Mouse (Mus musculus): ENCODE measurements around the gene Imp4. TPM values are rescaled to one million over a fixed set of nuclear protein-coding genes. Genes with fewer than 3 reads are reported as not detected.

Imp4 gene
- polyA plus RNA-seq, 1 experiment: 43.0 TPM

DNA sequence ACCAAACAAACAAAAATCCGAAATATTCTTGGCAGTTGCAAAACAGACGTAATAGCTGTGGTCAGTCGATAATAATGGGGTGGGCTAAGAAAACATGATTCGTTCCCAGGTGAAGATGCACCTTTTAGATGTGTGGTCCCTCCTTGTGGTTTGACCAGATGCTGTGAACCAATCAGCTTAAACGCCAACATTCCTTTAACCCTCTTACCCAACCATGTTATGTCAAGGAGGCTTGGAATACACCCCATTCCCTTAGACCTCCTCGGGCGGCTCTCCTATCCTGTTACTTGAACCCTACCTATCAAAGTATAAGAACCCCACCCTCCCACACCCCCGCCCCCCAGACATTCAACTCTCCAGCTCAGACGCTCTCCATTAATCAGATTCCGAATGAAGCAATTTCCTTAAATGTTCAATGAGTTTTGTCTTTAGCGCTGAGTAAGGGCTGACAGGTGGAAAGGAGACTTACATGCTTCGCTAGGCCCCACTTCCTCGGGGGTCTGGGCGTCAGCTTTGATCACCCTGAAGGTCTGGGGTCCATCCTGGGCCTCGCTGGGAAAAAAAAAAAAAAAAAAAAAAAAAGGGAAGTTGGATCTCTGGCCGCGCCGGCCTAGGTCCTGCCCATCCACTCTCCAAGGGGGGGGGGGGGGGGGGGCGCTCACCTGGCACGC is 1.1 kb upstream of the Imp4 start:
- Histone ChIP-seq H3K27ac (replicated peaks; ENCODE audit: low read depth, low read length) (no peak overlapping the region), H3K4me3 (ENCODE audit: insufficient read depth, low read depth, low read length) (peak overlapping the region; percentile 79), H3K4me1 (ENCODE audit: control insufficient read depth, insufficient read depth, insufficient read length, low read length) (peaks cover 9% of the 10 kb centered on the region)

DNA sequence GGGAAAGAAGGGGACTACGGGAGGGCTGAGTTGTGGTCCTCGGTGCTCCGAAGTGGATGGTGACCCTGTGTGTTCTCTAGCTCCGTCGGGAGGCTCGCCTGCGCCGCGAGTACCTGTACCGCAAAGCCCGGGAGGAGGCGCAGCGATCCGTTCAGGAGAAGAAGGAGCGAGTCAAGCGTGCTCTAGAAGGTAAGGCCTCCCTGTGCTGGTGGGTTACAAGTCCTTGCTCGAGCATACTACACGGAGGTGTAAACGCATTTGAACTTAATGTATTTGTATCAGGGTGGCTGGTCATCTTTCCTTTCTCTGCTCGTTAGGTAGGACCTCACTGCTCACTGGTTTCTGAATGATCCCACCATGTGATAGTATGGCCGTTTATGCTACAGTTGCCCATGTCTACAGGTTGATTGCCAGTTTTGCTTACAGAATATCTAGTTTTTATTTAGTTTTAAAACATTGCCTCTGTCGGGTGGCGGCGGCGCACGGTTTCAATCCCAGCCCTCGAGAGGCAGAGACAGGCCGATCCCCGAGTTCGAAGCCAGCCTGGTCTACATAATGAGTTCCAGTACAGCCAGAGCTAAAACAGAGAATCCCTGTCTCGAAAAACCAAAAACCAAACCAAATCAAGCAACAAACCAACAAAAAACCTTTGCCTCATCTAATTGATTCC is 445 bp downstream of the Imp4 start:
- H3K27ac ChIP-seq (replicated peaks; ENCODE audit: low read depth, low read length): peak overlapping the region; percentile 50
- peaks cover 5% of the 10 kb centered on the region for H3K4me1 ChIP-seq (ENCODE audit: control insufficient read depth, insufficient read depth, insufficient read length, low read length)
- peak overlapping the region; percentile 84 for H3K4me3 ChIP-seq (ENCODE audit: insufficient read depth, low read depth, low read length)

DNA sequence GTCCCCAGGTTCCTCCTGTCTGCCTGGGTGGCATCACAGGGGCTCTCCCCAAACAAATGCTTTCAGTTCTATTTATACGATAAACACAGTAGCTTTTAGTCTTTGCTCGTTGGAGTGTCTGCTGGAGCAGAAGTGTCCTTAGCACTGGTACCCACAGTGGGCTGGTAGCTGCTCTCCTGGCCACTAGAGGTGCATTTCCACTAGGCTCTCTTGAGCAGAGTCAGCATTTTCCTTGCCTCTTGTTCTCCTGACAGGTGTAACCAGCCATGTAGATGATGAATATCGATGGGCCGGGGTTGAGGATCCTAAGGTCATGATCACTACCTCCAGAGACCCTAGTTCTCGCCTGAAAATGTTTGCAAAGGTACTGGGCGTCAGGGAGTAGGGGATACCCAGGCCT is 3.5 kb downstream of the Imp4 start:
- Histone ChIP-seq H3K27ac (replicated peaks; ENCODE audit: low read depth, low read length) (no peak overlapping the region), H3K4me1 (ENCODE audit: control insufficient read depth, insufficient read depth, insufficient read length, low read length) (peaks cover 5% of the 10 kb centered on the region), H3K4me3 (ENCODE audit: insufficient read depth, low read depth, low read length) (no peak overlapping the region)

DNA sequence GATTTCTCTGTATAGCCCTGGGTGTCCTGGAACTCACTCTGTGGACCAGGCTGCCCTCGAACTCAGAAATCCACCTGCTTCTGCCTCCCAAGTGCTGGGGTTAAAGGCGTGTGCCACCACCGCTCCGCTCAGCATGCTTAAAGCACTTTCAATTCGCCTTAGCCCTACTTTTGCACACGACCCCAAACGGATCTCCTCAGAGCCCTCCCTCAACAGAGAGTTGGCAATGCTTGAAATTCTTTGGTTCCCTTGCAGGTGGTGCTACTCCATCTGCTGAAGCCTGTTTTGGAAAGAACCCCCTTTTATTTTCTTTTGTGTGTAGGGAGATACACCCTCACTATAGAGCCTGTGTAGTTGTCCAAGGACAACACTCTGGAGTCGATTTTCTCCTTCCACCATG is 18.8 kb downstream of the Imp4 start:
- Histone ChIP-seq H3K4me1 (ENCODE audit: control insufficient read depth, insufficient read depth, insufficient read length, low read length) (no peaks in the 10 kb centered on the region), H3K4me3 (ENCODE audit: insufficient read depth, low read depth, low read length) (peak overlapping the region; percentile 10; the same call in 1 of the 2 replicates), H3K27ac (replicated peaks; ENCODE audit: low read depth, low read length) (no peak overlapping the region)

DNA sequence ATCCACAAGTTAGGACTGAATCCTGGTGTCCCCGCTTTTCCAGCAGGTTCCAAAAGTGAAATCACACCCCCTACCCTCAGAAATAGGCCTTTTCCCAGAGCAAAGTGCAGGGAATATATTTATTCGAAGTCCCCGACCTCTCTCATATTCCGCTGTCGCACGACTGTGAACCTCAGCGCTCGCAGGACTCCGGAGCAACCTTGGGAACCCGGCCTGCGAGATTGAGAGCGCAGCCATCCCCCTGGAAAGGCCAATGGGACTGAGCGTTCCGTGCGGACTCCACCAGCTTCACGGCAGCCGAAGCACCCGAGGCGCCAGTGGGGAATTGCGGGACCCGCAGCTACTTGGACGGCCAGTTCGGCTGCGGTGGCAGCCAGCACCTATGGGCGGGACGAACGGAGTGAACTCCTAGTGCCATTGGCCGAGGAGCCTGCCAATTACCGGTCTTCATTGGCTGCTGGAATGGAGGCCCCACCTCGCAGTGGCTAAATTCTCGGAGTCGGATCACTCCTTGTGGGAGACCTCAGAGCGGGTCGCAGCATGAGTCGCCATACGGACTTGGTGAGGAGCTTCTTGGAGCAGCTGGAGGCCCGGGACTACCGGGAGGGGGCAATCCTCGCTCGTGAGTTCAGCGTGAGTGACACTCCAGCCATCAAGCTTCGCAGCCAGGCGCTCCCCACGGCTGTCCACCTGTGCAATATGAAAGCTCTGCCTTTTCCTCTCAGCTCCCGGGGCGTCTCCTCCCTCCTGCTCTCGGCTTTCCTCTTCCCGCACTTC is 19.8 kb downstream of the Imp4 start, which contains the start of gene Ptpn18:
Gene Ptpn18 (plus strand): TSS at position 479 of the 777 bp plus-strand sequence.
- H3K27ac ChIP-seq (replicated peaks; ENCODE audit: low read depth, low read length): peak within 1 kb of the TSS; percentile 49
- no peaks in the 10 kb centered on the region for H3K4me1 ChIP-seq (ENCODE audit: control insufficient read depth, insufficient read depth, insufficient read length, low read length)
- peak within 1 kb of the TSS; percentile 67 for H3K4me3 ChIP-seq (ENCODE audit: insufficient read depth, low read depth, low read length)

DNA sequence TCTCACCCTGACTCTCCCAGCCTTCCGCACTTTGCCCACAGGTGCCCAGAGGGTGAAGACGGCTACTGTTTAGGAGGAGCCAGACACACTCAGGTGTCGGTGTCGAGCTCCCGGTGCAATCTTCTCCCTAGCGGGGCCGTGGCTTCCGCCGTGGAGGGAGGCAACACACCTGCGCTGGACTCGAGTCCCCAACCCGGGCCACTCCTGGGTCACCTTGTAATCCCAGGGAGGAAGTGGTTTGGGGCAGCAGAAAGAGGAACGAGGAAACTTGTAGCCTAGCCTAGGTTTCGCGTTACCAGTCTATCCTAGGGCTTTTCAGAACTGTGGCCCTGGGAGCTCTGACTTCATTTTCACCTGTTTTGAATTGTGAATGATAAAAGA is 20.4 kb downstream of the Imp4 start:
- Histone ChIP-seq H3K27ac (replicated peaks; ENCODE audit: low read depth, low read length) (no peak overlapping the region), H3K4me1 (ENCODE audit: control insufficient read depth, insufficient read depth, insufficient read length, low read length) (no peaks in the 10 kb centered on the region), H3K4me3 (ENCODE audit: insufficient read depth, low read depth, low read length) (peak overlapping the region; percentile 67)

DNA sequence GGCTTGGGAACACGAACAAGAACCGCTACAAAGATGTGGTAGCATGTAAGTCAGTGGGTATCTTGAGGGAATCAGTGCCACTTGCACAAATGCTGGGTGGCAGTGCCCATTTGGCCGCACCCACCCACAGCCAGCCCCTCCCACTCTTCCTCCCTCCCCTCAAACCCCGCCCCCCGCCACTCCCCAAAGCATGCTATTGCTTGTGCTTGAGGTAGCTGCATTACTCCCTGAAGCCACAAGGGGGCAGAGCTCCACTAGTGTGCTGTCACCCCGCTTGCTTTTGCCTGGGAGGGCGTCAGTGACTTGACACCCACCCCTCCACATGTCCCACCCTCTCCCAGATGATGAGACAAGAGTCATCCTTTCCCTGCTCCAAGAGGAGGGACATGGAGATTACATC is 23.1 kb downstream of the Imp4 start:
- H3K4me3 ChIP-seq (ENCODE audit: insufficient read depth, low read depth, low read length): no peak overlapping the region
- no peaks in the 10 kb centered on the region for H3K4me1 ChIP-seq (ENCODE audit: control insufficient read depth, insufficient read depth, insufficient read length, low read length)
- H3K27ac ChIP-seq (replicated peaks; ENCODE audit: low read depth, low read length): no peak overlapping the region

DNA sequence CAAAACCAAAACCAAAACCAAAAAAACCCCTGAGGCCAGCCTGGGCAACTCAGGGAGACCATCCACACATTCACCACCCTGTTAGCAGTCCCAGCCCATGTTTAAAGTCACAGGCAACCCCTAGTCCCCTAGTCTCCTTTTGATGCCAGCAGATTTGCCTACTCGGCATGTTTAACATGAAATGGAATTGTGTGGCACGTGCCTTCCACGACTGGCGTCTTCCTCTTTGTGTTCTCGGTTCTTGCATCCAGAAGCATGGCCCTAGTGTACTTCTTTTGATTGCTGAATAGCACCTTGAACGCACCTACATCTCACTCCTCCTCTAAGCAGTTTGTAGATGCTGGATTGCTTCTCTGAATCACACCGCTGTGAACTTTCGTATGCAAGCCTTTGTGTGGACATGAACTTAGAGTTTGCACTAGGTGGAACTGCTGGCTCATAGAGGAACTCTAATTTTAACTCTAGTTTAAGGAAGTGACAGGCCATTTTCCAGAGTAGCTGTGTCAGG is 24.7 kb downstream of the Imp4 start:
- peak overlapping the region; percentile 82 for H3K27ac ChIP-seq (replicated peaks; ENCODE audit: low read depth, low read length)
- H3K4me3 ChIP-seq (ENCODE audit: insufficient read depth, low read depth, low read length): no peak overlapping the region
- H3K4me1 ChIP-seq (ENCODE audit: control insufficient read depth, insufficient read depth, insufficient read length, low read length): no peaks in the 10 kb centered on the region

DNA sequence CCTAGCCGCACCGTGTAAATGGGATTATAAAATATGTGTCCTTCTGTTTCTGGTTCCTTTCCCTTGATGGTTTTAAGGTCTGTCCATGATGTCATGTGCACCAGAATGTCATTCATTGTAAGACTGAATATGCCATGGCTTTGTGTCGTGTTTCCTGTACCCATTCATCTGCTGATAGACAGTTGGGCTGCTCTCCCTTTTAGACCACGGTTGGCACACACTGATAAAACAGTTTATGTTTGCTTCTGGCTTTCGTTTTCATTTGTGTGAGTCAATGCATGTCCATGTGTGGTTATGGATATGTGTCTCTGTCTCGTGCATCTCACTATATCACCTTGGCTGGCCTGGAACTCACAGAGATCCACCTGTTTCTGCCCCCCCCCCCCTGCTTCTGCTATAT is 25.8 kb downstream of the Imp4 start:
- no peaks in the 10 kb centered on the region for H3K4me1 ChIP-seq (ENCODE audit: control insufficient read depth, insufficient read depth, insufficient read length, low read length)
- no peak overlapping the region for H3K4me3 ChIP-seq (ENCODE audit: insufficient read depth, low read depth, low read length)
- H3K27ac ChIP-seq (replicated peaks; ENCODE audit: low read depth, low read length): peak overlapping the region; percentile 54

DNA sequence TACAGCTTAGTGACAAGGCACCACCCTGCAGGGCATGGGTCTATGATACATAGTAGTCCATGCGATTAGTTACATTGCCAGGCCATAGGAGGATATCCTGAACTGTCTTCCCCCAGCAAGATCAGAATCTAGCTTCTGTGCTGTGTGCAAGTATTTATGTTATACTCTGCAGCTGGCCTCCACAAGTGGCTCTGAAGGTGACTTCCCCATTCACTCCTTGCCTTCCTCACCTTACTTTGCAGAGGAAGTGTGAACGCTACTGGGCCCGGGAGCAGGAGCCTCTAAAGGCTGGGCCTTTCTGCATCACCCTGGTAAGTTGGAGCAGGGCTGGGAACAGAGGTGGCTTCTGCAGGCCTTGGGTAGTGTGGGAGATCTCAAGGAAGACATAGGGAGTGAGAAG is 28.4 kb downstream of the Imp4 start:
- Histone ChIP-seq H3K4me1 (ENCODE audit: control insufficient read depth, insufficient read depth, insufficient read length, low read length) (no peaks in the 10 kb centered on the region), H3K4me3 (ENCODE audit: insufficient read depth, low read depth, low read length) (no peak overlapping the region), H3K27ac (replicated peaks; ENCODE audit: low read depth, low read length) (peak overlapping the region; percentile 34)

DNA sequence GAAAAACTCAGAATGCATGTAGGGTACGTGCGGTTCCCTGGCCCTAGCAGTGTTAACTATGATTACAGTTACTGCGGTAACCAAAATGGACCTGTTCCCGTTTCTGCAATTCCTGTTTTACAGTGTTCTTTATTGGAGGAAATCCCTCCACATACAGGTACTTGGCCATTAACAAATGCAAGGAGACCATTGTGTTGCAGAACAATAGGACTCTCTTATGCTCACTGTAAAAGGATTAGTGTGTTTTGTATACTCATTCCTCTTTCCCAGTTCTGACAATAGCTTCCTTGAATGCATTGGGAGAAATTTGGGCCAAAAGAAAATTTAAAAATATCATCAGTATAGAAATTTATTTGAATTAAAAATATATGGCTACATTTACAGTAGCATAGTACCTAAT is 28.8 kb downstream of the Imp4 start:
- H3K4me3 ChIP-seq (ENCODE audit: insufficient read depth, low read depth, low read length): no peak overlapping the region

DNA sequence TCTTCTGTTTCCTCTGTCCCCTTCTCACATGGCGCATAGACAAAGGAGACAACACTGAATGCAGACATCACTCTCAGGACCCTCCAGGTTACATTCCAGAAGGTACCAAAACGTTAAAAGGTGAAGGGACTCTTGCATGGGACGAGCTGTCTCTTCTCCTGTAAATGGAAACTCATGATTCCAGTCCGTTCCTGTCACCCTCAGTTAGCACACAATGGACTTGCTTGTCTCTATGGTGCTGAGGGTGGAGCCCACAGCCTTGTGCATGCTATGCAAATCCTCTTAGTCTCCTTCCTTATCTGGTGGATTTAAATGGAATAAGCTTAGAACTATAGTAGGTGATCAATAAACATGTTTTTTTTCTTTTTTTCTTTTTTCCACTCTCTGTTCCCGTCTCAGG is 30.1 kb downstream of the Imp4 start:
- H3K4me3 ChIP-seq (ENCODE audit: insufficient read depth, low read depth, low read length): no peak overlapping the region
- no peak overlapping the region for H3K27ac ChIP-seq (replicated peaks; ENCODE audit: low read depth, low read length)

More for the DNA sequence above, 28.8 kb downstream of the Imp4 start:
- Histone ChIP-seq H3K27ac (replicated peaks; ENCODE audit: low read depth, low read length) (0 out of 2 replicates have a peak overlapping the region, but pooled peaks have one; percentile 32), H3K4me1 (ENCODE audit: control insufficient read depth, insufficient read depth, insufficient read length, low read length) (no peaks in the 10 kb centered on the region)

DNA sequence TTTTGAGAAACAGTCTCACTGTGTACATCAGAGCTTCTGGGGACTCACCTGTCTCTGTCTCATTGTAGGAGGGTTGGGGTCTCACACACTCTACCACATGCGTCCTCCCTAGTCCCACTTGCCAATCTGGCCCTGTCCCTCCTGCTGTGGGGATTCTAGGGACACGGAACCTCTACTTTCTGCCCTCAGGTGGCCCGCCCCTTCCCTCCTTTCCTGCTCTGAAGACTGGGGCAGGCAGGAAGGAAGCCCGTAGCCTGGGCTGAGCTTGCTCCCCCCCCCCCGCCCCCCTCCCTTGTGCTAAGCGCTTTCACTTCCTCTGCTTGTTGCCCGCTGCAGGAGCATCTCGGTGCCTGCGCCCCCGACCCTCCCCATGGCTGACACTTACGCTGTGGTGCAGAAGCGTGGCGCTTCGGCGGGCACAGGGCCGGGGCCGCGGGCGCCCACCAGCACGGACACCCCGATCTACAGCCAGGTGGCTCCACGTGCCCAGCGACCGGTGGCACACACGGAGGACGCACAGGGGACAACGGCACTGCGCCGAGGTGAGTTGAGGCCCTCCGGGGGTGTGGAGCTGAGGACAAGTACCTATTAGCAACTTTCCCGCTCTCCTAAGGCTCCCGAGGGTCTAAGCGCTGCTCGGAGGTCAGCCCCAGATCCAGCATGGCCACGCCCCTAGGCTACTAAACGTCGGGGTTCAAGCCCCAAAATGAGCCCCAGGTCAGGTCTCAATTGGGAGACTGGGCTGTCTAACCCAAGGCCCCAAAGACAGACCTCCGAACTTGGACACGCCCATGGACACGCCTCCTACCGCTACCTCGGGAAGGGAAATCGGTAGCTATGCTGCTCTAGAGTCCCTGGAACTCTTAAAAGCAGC is 33.0 kb downstream of the Imp4 start:
- Histone ChIP-seq H3K4me1 (ENCODE audit: control insufficient read depth, insufficient read depth, insufficient read length, low read length) (no peaks in the 10 kb centered on the region), H3K27ac (replicated peaks; ENCODE audit: low read depth, low read length) (peak overlapping the region; percentile 80), H3K4me3 (ENCODE audit: insufficient read depth, low read depth, low read length) (peak overlapping the region; percentile 88)

More for the DNA sequence above, 30.1 kb downstream of the Imp4 start:
- H3K4me1 ChIP-seq (ENCODE audit: control insufficient read depth, insufficient read depth, insufficient read length, low read length): no peaks in the 10 kb centered on the region

DNA sequence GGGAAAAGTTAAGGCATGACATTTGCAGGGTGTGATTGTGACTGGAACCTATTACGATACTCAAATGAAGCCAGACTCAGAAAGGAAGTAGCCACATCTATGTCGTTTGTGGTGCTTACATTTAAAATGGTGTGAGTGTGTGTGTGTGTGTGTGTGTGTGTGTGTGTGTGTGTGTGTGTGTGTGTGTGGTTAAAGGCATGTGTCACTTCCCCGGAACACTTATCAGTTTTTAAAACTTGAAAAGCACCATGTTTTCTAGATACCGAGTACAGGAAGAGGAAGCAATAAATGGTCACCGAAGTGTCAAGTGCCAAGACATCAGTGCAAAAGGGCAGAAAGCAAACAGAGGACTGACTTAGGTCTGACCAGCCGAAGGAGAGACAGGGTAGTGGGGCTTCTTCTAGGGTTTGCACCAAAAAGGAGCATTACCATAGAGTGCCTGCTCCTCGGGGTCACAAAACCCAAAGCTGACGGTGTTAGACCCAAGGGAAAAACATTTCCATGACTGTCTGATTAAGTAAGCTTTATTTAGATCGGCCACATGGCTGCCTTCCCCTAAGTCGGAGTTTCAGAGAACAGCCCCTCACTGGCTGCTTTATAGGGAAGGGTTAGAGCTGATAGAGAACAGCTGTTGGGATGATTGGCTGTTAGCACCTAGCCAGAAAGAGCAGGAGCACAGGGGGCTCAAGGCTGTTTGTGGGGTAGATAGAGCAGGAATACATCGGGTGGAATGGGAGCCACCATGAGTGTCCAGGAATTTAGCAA is 39.4 kb downstream of the Imp4 start:
- H3K4me1 ChIP-seq (ENCODE audit: control insufficient read depth, insufficient read depth, insufficient read length, low read length): peaks cover 3% of the 10 kb centered on the region; the same call in 1 of the 2 replicates
- H3K4me3 ChIP-seq (ENCODE audit: insufficient read depth, low read depth, low read length): no peak overlapping the region
- no peak overlapping the region for H3K27ac ChIP-seq (replicated peaks; ENCODE audit: low read depth, low read length)

Measured in brown adipose tissue, adult 24 weeks (tissue).